ENCODE assay signal across 8 mouse cellular contexts in genomic region chr17:49564489-49564888, GRCm38 (mm10). TPM values are rescaled to one million over a fixed set of nuclear protein-coding genes. Genes with fewer than 3 reads are reported as not detected.
DNase-seq lines count a peak whose midpoint lies in the region; ATAC-seq and TF ChIP-seq lines count a peak whose summit lies in the region.

No protein-coding gene starts in this region.

- H3K4me3 ChIP-seq in heart, embryonic 12.5 days: peak overlapping the region; percentile 55
- peak overlapping the region in 1 of 2 experiments; percentile 39; a peak in 1 of 4 replicates for H3K4me3 ChIP-seq in ES-E14 (ENCODE audit: insufficient read depth in 1 of 2, low read depth in 1 of 2, low read length in 2 of 2, poor library complexity in 1 of 2, severe bottlenecking in 1 of 2)
- peak overlapping the region; percentile 39 for H3K4me3 ChIP-seq in forebrain, postnatal 0 days (ENCODE audit: low read depth, low read length)
- H3K4me3 ChIP-seq in liver, embryonic 16.5 days (ENCODE audit: low read depth, low read length): no peak overlapping the region

- H3K9me3 ChIP-seq in heart, embryonic 12.5 days (replicated peaks): no peaks in the 10 kb centered on the region
- H3K9me3 ChIP-seq in ES-E14 (ENCODE audit: control insufficient read depth, insufficient read depth, low read depth, low read length): no peaks in the 10 kb centered on the region
- H3K9me3 ChIP-seq in forebrain, postnatal 0 days (ENCODE audit: low read length): no peaks in the 10 kb centered on the region
- no peaks in the 10 kb centered on the region for H3K9me3 ChIP-seq in liver, embryonic 16.5 days (replicated peaks; ENCODE audit: control insufficient read depth, low read length)

- H3K27ac ChIP-seq in heart, embryonic 12.5 days (ENCODE audit: poor library complexity, severe bottlenecking): peak overlapping the region; percentile 70
- H3K27ac ChIP-seq in ES-E14 (ENCODE audit: insufficient read depth, low read depth, low read length, poor library complexity, severe bottlenecking): no peak overlapping the region
- H3K27ac ChIP-seq in forebrain, postnatal 0 days (ENCODE audit: low read depth, low read length): no peak overlapping the region
- H3K27ac ChIP-seq in liver, embryonic 16.5 days (ENCODE audit: low read length): no peak overlapping the region

- no peaks in the 10 kb centered on the region for H3K36me3 ChIP-seq in heart, embryonic 12.5 days
- no peaks in the 10 kb centered on the region for H3K36me3 ChIP-seq in ES-E14 (ENCODE audit: control insufficient read depth, insufficient read depth, low read length, poor library complexity, severe bottlenecking)
- H3K36me3 ChIP-seq in forebrain, postnatal 0 days (ENCODE audit: insufficient read depth): no peaks in the 10 kb centered on the region
- H3K36me3 ChIP-seq in liver, embryonic 16.5 days (ENCODE audit: control insufficient read depth, insufficient read depth): no peaks in the 10 kb centered on the region

- H3K27me3 ChIP-seq in heart, embryonic 12.5 days (replicated peaks): no peaks in the 10 kb centered on the region
- peaks cover 9% of the 10 kb centered on the region; the same call in 1 of the 2 replicates for H3K27me3 ChIP-seq in forebrain, postnatal 0 days (ENCODE audit: insufficient read depth, low read length)
- H3K27me3 ChIP-seq in liver, embryonic 16.5 days (ENCODE audit: control insufficient read depth, insufficient read depth, low read depth, low read length): peaks cover 22% of the 10 kb centered on the region

- intact Hi-C loops in heart, postnatal 25 days (cut with DNase I): loop anchor here (10.0 kb wide), 1 partner anchor 190 kb away; no protein-coding TSS in a partner anchor

- in situ Hi-C loops in ES-E14 (cut with MboI; ENCODE audit: low sequenced_read_pairs in 2 of 2, unreplicated experiment in 2 of 2): no loop called here

- peaks cover 15% of the 10 kb centered on the region for H3K4me1 ChIP-seq in heart, embryonic 12.5 days (replicated peaks)
- H3K4me1 ChIP-seq in ES-E14 (ENCODE audit: control insufficient read depth in 2 of 2, insufficient read depth in 2 of 2, low read length in 2 of 2, poor library complexity in 1 of 2): no peaks in the 10 kb centered on the region
- H3K4me1 ChIP-seq in forebrain, postnatal 0 days (ENCODE audit: insufficient read depth): peaks cover 5% of the 10 kb centered on the region; the same call in 1 of the 2 replicates
- H3K4me1 ChIP-seq in liver, embryonic 16.5 days (ENCODE audit: control insufficient read depth, low read depth, low read length): no peaks in the 10 kb centered on the region

- no peak for DNase-seq in heart, postnatal 25 days (ENCODE audit: low spot score)
- DNase-seq in ES-E14 (ENCODE audit: low read depth, low spot score): no peak
- DNase-seq in forebrain, postnatal 0 days: no peak
- DNase-seq in thymus, postnatal 14 days: no peak
- DNase-seq in B cell, adult 2 months: no peak
- DNase-seq in ovary, postnatal 14 days (ENCODE audit: low spot score): no peak

- ATAC-seq in heart, embryonic 12.5 days (ENCODE audit: insufficient number of reproducible peaks, low FRiP score): no peak
- ATAC-seq in forebrain, postnatal 0 days: no peak
- ATAC-seq in liver, embryonic 16.5 days (ENCODE audit: low read depth): no peak

- H3K4me2 ChIP-seq in heart, embryonic 12.5 days: peak overlapping the region; percentile 91
- peak overlapping the region; percentile 86 for H3K4me2 ChIP-seq in forebrain, postnatal 0 days (ENCODE audit: low read depth)
- H3K4me2 ChIP-seq in liver, embryonic 16.5 days (ENCODE audit: low read depth, low read length): 0 out of 2 replicates have a peak overlapping the region, but pooled peaks have one; percentile 19

- TF ChIP-seq CTCF in forebrain, postnatal 0 days (IDR thresholded peaks at IDR 0.05; ENCODE audit: low read depth): no peak

- 5% methylated on average over 3 of the region's 3 CpGs for WGBS in heart, embryonic 12.5 days
- WGBS in forebrain, postnatal 0 days: 37% methylated on average over 3 of the region's 3 CpGs
- WGBS in liver, embryonic 16.5 days (ENCODE audit: insufficient replicate concordance): 23% methylated on average over 3 of the region's 3 CpGs

- H3K9ac ChIP-seq in heart, embryonic 12.5 days: peak overlapping the region; percentile 75
- peak overlapping the region; percentile 31; the same call in 1 of the 2 replicates for H3K9ac ChIP-seq in ES-E14 (ENCODE audit: insufficient read depth, low read depth, low read length, poor library complexity, severe bottlenecking)
- 0 out of 2 replicates have a peak overlapping the region, but pooled peaks have one; percentile 41 for H3K9ac ChIP-seq in forebrain, postnatal 0 days
- H3K9ac ChIP-seq in liver, embryonic 16.5 days (ENCODE audit: low read depth, low read length): no peak overlapping the region

TF ChIP-seq in ES-E14, 5 proteins besides CTCF, POLR2A, EP300 and RAD21:
- TF ChIP-seq CHD2 (IDR thresholded peaks at IDR 0.05; ENCODE audit: low read depth, low read length): no peak
- TF ChIP-seq ZNF384 (IDR thresholded peaks at IDR 0.05; ENCODE audit: low read depth, low read length): no peak
- TF ChIP-seq ZC3H11A (IDR thresholded peaks at IDR 0.05; ENCODE audit: borderline replicate concordance, low read depth, low read length): no peak
- TF ChIP-seq MAFK (IDR thresholded peaks at IDR 0.05; ENCODE audit: insufficient read depth, low read depth, low read length): no peak
- no peak for TF ChIP-seq HCFC1 (IDR thresholded peaks at IDR 0.05; ENCODE audit: borderline replicate concordance, insufficient read depth, low read length)

RNA-seq across cellular contexts. Expression of gene Daam2, which starts 0.3 kb away (rescaled TPM):
- polyA plus RNA-seq in heart, embryonic 12.5 days (2016; fragmentation: Nextera tagmentation; extraction: Ambion mirVana): 4.1 and 5.3 TPM in 2 replicates
- 1 to 10 TPM; 8.8 to 9.7 TPM for total RNA-seq in heart, postnatal 25 days (2021)
- 0.05 and 0.13 TPM in 2 replicates for total RNA-seq in ES-E14 (2012; rRNA removed)
- total RNA-seq in forebrain, postnatal 0 days (2014; rRNA removed): 7.2 and 10.3 TPM in 2 replicates
- polyA plus RNA-seq in forebrain, postnatal 0 days (2015; fragmentation: Nextera tagmentation; extraction: Ambion mirVana): 0.77 and 1.8 TPM in 2 replicates
- polyA plus RNA-seq in liver, embryonic 16.5 days (2015; fragmentation: Nextera tagmentation; extraction: Ambion mirVana): 0.26 and 0.29 TPM in 2 replicates

RNA-seq across cellular contexts. Expression of gene Kif6, which starts 50.4 kb away (rescaled TPM):
- 1.4 and 2.5 TPM in 2 replicates for polyA plus RNA-seq in heart, embryonic 12.5 days (2016; fragmentation: Nextera tagmentation; extraction: Ambion mirVana)
- 1 to 10 TPM; 1.4 to 4.2 TPM for total RNA-seq in heart, postnatal 25 days (2021)
- 0.36 and 0.53 TPM in 2 replicates for total RNA-seq in ES-E14 (2012; rRNA removed)
- 3.7 and 7.4 TPM in 2 replicates for total RNA-seq in forebrain, postnatal 0 days (2014; rRNA removed)
- 1.6 and 2.0 TPM in 2 replicates for polyA plus RNA-seq in forebrain, postnatal 0 days (2015; fragmentation: Nextera tagmentation; extraction: Ambion mirVana)
- 0.05 and 0.11 TPM in 2 replicates for polyA plus RNA-seq in liver, embryonic 16.5 days (2015; fragmentation: Nextera tagmentation; extraction: Ambion mirVana)

Comparison
In these comparisons a context has a peak if more than half of its experiments do, and no peak if none do; other contexts are left out.
1. H3K4me2 ChIP-seq: peak in every context shown above with its lines; median percentile 91 in heart, embryonic 12.5 days; 86 in forebrain, postnatal 0 days; 19 in liver, embryonic 16.5 days.